Mouse (Mus musculus) bone marrow macrophage, adult 2 months (primary cell): Measurements from ENCODE around the gene Dkkl1.

Source experiments
- CTCF ChIP-seq: IDR thresholded peaks from 2 replicates; pipeline ENCODE4 v1.5.1; 2012; ENCODE audit warnings: low read depth, mild to moderate bottlenecking, low read length, moderate library complexity
- POLR2A ChIP-seq: IDR thresholded peaks from 2 replicates; pipeline ENCODE4 v1.6.1; 2012; ENCODE audit warnings: mild to moderate bottlenecking, low read depth, low read length, borderline replicate concordance

DNA sequence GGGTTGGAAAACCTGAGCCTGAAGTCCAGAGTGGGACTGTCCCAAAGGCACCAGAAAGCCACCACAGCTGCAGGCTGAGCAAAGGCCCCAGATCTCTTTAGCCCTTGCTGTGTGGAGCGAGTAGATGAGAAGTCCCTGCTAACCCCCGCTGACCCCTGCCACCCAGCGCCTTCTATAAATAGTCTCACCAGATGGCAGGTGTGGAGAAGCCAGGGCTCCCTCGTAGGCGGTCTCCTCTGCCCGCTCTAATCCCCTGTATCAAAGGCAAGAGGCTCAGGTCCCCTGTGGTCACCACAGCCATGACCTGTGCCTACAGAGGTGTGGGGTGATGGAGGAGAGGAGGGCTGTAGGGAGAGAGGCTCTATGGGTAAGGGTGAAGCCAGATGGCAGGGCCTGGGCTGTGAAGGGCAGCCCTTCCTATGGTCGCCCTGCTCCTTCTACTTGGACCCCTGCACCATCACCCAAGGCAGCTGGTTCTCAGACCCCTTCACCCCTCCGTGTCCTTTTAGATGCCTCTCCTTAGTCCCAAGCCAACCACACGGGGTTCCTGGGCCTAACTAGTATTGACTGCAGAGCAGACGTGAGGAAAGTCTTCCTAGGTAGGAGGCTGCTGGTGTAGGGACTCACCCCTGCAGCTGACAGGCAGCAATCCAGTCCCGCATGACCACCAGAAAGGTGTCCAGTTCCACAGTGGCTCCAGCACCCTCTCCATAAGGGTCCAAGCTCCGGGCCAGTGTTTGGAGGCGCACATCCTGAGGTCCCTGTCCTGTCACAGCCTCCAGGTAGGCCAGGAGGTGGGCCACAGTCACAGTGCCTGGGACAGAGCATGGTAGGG lies 16.4 kb downstream of the Dkkl1 start:
- TF ChIP-seq POLR2A = no peak
- no peak for TF ChIP-seq CTCF
